Mouse (Mus musculus) bone marrow, adult 2 months (tissue): ENCODE data around the gene Zfp992.

ENCODE experiments used
- CTCF ChIP-seq: fragments of 200-500 bp; IDR thresholded peaks from 2 replicates; pipeline ENCODE4 v1.5.1; 2011; ENCODE audit warnings: low read length, control low read depth; ENCODE audit not compliant: control insufficient read depth, insufficient read depth
- POLR2A ChIP-seq: fragments of 200-500 bp; IDR thresholded peaks from 2 replicates; pipeline ENCODE4 v1.6.1; 2011; ENCODE audit warnings: low read depth, mild to moderate bottlenecking, control low read depth, low read length, borderline replicate concordance; ENCODE audit not compliant: control insufficient read depth

- no peak for TF ChIP-seq CTCF
- no peak for TF ChIP-seq POLR2A
These were observed 67.7 kb downstream of the Zfp992 start for GRCm38 (mm10) chr4:146516474-146516873.
